ENCODE assay signal across 1 mouse cellular context in genomic region chr13:64154651-64155050, GRCm38 (mm10).
TF ChIP-seq lines count a peak whose summit lies in the region.

No protein-coding gene starts in this region.

TF ChIP-seq in CH12.LX, 34 proteins besides CTCF, POLR2A, EP300 and RAD21:
- no peak for TF ChIP-seq MAX (IDR thresholded peaks at IDR 0.05; ENCODE audit: low read length)
- no peak for TF ChIP-seq MAZ (IDR thresholded peaks at IDR 0.05; ENCODE audit: low read depth, low read length)
- TF ChIP-seq SMC3 (IDR thresholded peaks at IDR 0.05; ENCODE audit: low read depth, low read length), result no peak
- no peak for TF ChIP-seq CHD2 (IDR thresholded peaks at IDR 0.05; ENCODE audit: low read length)
- no peak for TF ChIP-seq ZC3H11A (IDR thresholded peaks at IDR 0.05; ENCODE audit: low read depth, low read length)
- TF ChIP-seq CHD1 (IDR thresholded peaks at IDR 0.05; ENCODE audit: low read depth, low read length), result no peak
- no peak for TF ChIP-seq NELFE (IDR thresholded peaks at IDR 0.05; ENCODE audit: low read depth, low read length)
- TF ChIP-seq MYC (IDR thresholded peaks at IDR 0.05; ENCODE audit: low read depth, low read length), result no peak
- TF ChIP-seq JUND (conservative IDR thresholded peaks at IDR 0.05; ENCODE audit: low read depth, low read length), result no peak
- TF ChIP-seq MXI1 (IDR thresholded peaks at IDR 0.05; ENCODE audit: low read depth, low read length), result no peak
- TF ChIP-seq PAX5 (IDR thresholded peaks at IDR 0.05; ENCODE audit: low read length), result no peak
- no peak for TF ChIP-seq ZMIZ1 (IDR thresholded peaks at IDR 0.05; ENCODE audit: low read depth, low read length)
- TF ChIP-seq IRF4 (IDR thresholded peaks at IDR 0.05; ENCODE audit: low read depth, low read length), result no peak
- no peak for TF ChIP-seq ELF1 (IDR thresholded peaks at IDR 0.05; ENCODE audit: low read depth, low read length)
- TF ChIP-seq ZKSCAN1 (IDR thresholded peaks at IDR 0.05; ENCODE audit: borderline replicate concordance, low read depth, low read length), result no peak
